Mouse (Mus musculus) cerebral cortex, adult 2 months (tissue): ENCODE measurements around the gene Slf1.

ENCODE experiments used
- WGBS: fragments of 180-500 bp; shearing (Covaris S2); methylation state at CpG from one replicate; pipeline ENCODE4 v1.1.7; 2018; 5-methylcytosine and 5-hydroxymethylcytosine counted together

The Slf1 gene

GRCm38 (mm10) chr13:77134931-77135620 is at the start of gene Slf1, which contains the start of gene 2210408I21Rik:
Gene Slf1 (minus strand): TSS chr13:77135473.
Gene 2210408I21Rik (plus strand): TSS chr13:77135540.
- WGBS, result under 1% methylated on average over 65 of the region's 65 CpGs

- WGBS, result 92% methylated on average over 2 of the region's 2 CpGs
Measured at GRCm38 (mm10) chr13:77140890-77141289, 5.6 kb upstream of the Slf1 start.

DNA sequence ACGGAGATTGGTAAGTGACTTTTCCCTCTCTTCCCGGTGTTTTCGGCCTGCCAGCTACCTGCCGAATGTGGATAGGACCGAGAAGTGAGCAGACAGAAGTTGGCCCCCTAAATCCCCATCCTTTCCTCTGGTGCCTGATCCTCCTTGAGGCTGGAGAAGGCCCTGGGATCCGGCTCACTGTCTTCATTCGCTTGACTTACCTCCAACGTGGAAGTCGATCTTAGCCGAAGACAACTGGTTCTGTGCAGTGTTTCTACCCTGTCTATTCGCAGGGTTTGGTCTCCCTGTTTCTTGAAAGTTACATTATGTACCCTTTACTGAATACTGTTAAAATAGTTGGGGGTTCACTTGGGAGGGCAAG is 328 bp upstream of the Slf1 start:
- under 1% methylated on average over 11 of the region's 11 CpGs for WGBS

GRCm38 (mm10) chr13:77131132-77131531 is 4.1 kb downstream of the Slf1 start:
- 38% methylated on average over 2 of the region's 2 CpGs for WGBS

- 75% methylated on average over 2 of the region's 2 CpGs for WGBS
Measured at GRCm38 (mm10) chr13:77128240-77128639, 7.0 kb downstream of the Slf1 start.

- WGBS, result 81% methylated on average over 3 of the region's 3 CpGs
Measured at GRCm38 (mm10) chr13:77125159-77125558, 10.1 kb downstream of the Slf1 start.

DNA sequence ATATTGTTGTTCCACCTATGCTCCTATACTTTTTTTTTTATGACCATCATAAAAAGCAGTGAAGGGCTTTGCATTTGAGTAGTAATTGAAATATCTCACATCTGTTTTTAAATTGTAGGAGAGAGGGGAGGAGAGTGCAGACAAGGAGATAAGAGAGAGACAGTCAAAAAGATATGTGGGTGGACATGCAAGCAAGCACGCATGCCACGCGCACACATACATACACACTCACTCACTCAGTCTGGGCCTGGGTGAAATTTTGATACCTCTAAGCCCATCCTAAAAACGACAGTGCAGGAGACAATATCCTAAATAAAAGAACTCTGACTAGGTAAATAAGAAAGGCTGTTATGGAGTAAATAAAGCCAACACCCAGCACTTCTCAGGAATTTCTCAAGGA is 16.6 kb downstream of the Slf1 start:
- WGBS, result 94% methylated on average over 4 of the region's 4 CpGs

DNA sequence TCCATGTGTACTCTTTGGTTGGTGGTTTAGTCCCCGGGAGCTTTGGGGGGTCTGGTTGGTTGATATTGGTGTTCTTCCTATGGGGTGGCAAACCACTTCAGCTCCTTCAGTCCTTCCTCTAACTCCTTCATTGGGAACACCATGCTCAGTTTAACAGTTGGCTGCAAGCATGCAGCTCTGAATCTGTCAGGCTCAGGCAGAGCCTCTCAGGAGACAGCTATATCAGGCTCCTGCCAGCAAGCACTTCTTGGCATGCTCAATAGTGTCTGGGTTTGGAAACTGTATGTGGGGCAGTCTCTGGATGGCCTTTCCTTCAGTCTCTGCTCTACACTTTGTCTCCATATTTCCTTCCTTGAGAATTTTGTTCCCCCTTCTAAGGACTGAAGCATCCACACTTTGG is 42.4 kb downstream of the Slf1 start:
- 100% methylated on average over 1 of the region's 1 CpGs for WGBS

- WGBS, result 100% methylated on average over 1 of the region's 1 CpGs
Measured at GRCm38 (mm10) chr13:77068847-77069246, 66.4 kb downstream of the Slf1 start.

- WGBS, result 93% methylated on average over 1 of the region's 1 CpGs
Measured at GRCm38 (mm10) chr13:77063221-77063620, 72.1 kb downstream of the Slf1 start.

- WGBS, result 73% methylated on average over 3 of the region's 3 CpGs
Measured at GRCm38 (mm10) chr13:77049736-77050135, 85.5 kb downstream of the Slf1 start.

- 31% methylated on average over 1 of the region's 1 CpGs for WGBS
Measured at GRCm38 (mm10) chr13:77048461-77048860, 86.8 kb downstream of the Slf1 start.

GRCm38 (mm10) chr13:77047179-77047931 is 87.9 kb downstream of the Slf1 start:
- 35% methylated on average over 6 of the region's 6 CpGs for WGBS

DNA sequence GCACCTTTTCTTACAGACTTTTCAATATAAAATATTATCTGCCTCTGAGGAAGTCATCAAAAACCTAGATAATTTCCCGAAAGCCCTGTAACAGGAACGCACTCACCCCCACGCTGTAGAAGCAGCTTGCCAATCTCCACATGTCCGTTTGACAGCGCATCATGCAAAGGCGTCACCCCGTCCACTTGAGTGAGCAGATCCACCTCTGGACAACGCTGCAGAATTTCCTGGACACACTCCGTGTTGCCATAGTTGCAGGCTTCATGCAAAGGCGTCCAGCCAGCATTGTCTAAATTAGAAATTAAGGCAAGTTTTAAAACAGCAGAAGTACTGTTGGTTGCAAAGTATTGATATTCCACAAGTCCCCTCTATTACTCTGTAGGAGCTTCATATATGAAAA is 88.9 kb downstream of the Slf1 start:
- 38% methylated on average over 10 of the region's 10 CpGs for WGBS

DNA sequence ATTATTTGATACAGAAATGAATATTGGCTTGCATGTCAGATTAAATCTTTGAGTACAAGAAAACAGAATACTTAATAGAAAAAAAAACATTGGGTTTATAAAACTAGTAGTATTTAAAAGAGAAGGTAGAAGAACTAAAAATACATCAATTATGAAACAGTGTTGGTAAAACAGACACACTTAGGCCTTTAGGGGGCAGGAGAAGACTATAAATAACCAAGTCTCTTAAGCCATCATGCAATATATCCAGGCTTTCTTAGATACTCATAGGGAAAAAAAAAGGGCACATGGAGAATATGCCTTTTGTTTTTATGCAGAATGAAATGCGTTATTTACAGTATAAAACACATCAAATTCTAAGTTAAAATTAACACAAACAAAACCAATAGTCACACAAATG is 89.9 kb downstream of the Slf1 start:
- WGBS, result 43% methylated on average over 1 of the region's 1 CpGs

DNA sequence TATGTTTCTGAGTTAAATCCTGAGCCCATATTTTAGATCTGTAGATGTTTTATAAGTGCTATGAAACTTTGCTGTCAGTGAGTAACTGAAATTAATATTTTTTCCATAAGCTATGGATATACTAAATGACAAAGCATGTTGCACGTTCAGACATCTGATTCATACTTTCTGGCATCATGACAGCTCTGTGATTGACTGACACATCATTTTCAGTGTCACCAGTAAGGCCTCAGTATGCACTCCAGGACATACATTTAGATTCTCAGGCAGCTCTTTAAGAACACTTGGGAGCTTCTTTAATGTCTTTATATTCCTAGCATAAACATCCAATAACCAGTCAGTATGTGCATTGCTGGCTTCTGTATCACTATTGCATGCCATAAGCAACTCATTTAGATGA is 91.9 kb downstream of the Slf1 start:
- 44% methylated on average over 1 of the region's 1 CpGs for WGBS

DNA sequence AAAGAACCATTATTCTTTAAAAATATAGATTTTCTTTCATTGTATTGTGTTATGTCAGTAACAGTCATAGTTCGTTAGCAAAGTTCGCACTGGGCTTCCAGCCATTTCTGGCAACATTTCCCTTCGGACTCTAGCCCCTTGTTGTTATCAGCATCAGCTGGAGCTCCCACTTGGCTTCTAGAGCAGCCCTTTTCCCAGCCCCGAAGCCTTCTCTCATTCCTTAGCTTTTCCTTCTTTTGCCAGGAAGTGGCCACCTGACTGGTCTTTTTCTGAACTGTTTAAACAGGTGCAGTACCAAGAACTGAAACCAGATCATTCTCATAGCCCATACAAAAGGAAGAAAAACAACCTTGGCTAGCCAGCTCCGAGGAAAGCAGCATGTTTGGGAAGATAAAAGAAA is 105.7 kb downstream of the Slf1 start:
- WGBS, result 42% methylated on average over 5 of the region's 5 CpGs

DNA sequence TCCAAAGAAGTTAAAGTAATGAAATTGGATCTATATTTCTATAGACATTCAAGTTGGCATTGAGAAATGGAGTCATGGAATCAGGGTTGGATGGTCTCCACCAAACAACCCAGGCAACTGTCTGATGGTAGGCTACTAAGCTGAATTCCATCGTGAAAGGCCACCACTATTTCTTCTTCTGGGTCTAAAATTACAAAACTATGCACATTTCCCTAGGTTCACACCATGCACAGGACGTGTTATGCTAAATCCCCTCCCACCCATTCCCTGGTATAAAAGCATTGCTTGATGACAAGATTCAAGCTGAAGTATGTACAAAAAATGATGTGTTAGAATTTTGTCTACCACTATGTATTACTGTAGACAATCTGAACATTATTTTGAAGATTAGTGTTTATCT is 116.4 kb downstream of the Slf1 start:
- WGBS, result 58% methylated on average over 2 of the region's 2 CpGs

GRCm38 (mm10) chr13:77003684-77004083 is 131.6 kb downstream of the Slf1 start:
- 97% methylated on average over 1 of the region's 1 CpGs for WGBS

- WGBS, result 71% methylated on average over 3 of the region's 3 CpGs
Measured at GRCm38 (mm10) chr13:77002628-77003027, 132.6 kb downstream of the Slf1 start.
